Mouse (Mus musculus) liver, postnatal 0 days (tissue): ENCODE measurements around the gene Ddx24. TPM values are rescaled to one million over a fixed set of nuclear protein-coding genes. Genes with fewer than 3 reads are reported as not detected.

ENCODE experiments used
- ATAC-seq: fragments of 200-750 bp; cut with Nextera tagmentation; 2 replicates; pipeline ENCODE4 v1.8.0; 2017; ENCODE audit warnings: mild to moderate bottlenecking, moderate library complexity
- DNase-seq: peaks from one replicate; pipeline ENCODE4 v3.0.0-alpha.2; 2016
- H3K27ac ChIP-seq: fragments of 300-500 bp; sonication (generic); 2 replicates; pipeline ENCODE4 v1.5.1; 2014; ENCODE audit warnings: antibody characterized with exemption, moderate library complexity, mild to moderate bottlenecking, low read depth
- H3K27me3 ChIP-seq: fragments of 300-500 bp; sonication (generic); 2 replicates; pipeline ENCODE4 v1.6.1; 2014; ENCODE audit warnings: low read length, control low read depth, mixed read lengths; ENCODE audit not compliant: insufficient read depth
- H3K36me3 ChIP-seq: fragments of 300-500 bp; sonication (generic); replicated peaks from 2 replicates; pipeline ENCODE4 v1.6.1; 2014; ENCODE audit warnings: mild to moderate bottlenecking, control low read depth, low read length, moderate library complexity, mixed read lengths; ENCODE audit not compliant: insufficient read depth
- H3K4me1 ChIP-seq: fragments of 300-500 bp; sonication (generic); 2 replicates; pipeline ENCODE4 v1.6.1; 2014; ENCODE audit warnings: antibody characterized with exemption, mild to moderate bottlenecking, control low read depth; ENCODE audit not compliant: insufficient read depth
- H3K4me2 ChIP-seq: fragments of 300-500 bp; sonication (generic); 2 replicates; pipeline ENCODE4 v1.6.1; 2014; ENCODE audit warnings: low read depth, mild to moderate bottlenecking, low read length, moderate library complexity, mixed read lengths
- H3K4me3 ChIP-seq: fragments of 300-500 bp; sonication (generic); 2 replicates; pipeline ENCODE4 v1.5.1; 2014; ENCODE audit warnings: low read depth, low read length
- H3K9ac ChIP-seq: fragments of 300-500 bp; sonication (generic); replicated peaks from 2 replicates; pipeline ENCODE4 v1.6.1; 2014; ENCODE audit warnings: mild to moderate bottlenecking, moderate library complexity
- H3K9me3 ChIP-seq: fragments of 300-500 bp; sonication (generic); 2 replicates; pipeline ENCODE4 v1.6.1; 2016; ENCODE audit warnings: mild to moderate bottlenecking, control low read depth, low read length, mixed read lengths
- CTCF ChIP-seq: sonication (generic); IDR thresholded peaks from 2 replicates; pipeline ENCODE4 v1.5.1; 2016; ENCODE audit warnings: antibody characterized with exemption, low read depth
- EP300 ChIP-seq: IDR thresholded peaks from 2 replicates; pipeline ENCODE4 v1.6.1; 2016; ENCODE audit warnings: antibody characterized with exemption, low read depth, mild to moderate bottlenecking
- WGBS: fragments of 180-500 bp; shearing (Covaris S2); extraction: QIAGEN DNeasy Blood & Tissue Kit; methylation state at CpG from one replicate; pipeline ENCODE4 v1.1.7; 2014; ENCODE audit not compliant: insufficient replicate concordance; 5-methylcytosine and 5-hydroxymethylcytosine counted together
- polyA plus RNA-seq: library from polyadenylated mRNA; unstranded; fragments of >200 nt; fragmentation: Nextera tagmentation; extraction: Ambion mirVana; gene quantifications from 2 replicates; pipeline ENCODE4 v1.2.1, GENCODE M21; 2015

The Ddx24 gene
- polyA plus RNA-seq, 1 experiment from 2014 or later, result 58.1 TPM

- no peaks in the 10 kb centered on the region for H3K27me3 ChIP-seq
- H3K9ac ChIP-seq, result no peak overlapping the region
- H3K27ac ChIP-seq, result no peak overlapping the region
- ATAC-seq, result no peak
- DNase-seq, result no peak
- H3K4me3 ChIP-seq, result no peak overlapping the region
- WGBS, result 67% methylated on average over 3 of the region's 4 CpGs
- H3K4me2 ChIP-seq, result no peak overlapping the region
- H3K9me3 ChIP-seq, result no peaks in the 10 kb centered on the region
- no peaks in the 10 kb centered on the region for H3K4me1 ChIP-seq
- no peaks in the 10 kb centered on the region for H3K36me3 ChIP-seq
- TF ChIP-seq EP300 (no peak), CTCF (no peak)
Observed at GRCm38 (mm10) chr12:103376774-103377173, 48.9 kb downstream of the Ddx24 start.

- ATAC-seq (no peak), DNase-seq (no peak)
- no peak overlapping the region for H3K27ac ChIP-seq
- no peaks in the 10 kb centered on the region for H3K9me3 ChIP-seq
- no peak overlapping the region for H3K4me3 ChIP-seq
- no peaks in the 10 kb centered on the region for H3K4me1 ChIP-seq
- WGBS, result 54% methylated on average over 5 of the region's 5 CpGs
- no peaks in the 10 kb centered on the region for H3K36me3 ChIP-seq
- no peaks in the 10 kb centered on the region for H3K27me3 ChIP-seq
- TF ChIP-seq CTCF (no peak), EP300 (no peak)
- H3K4me2 ChIP-seq, result no peak overlapping the region
- no peak overlapping the region for H3K9ac ChIP-seq
Observed at GRCm38 (mm10) chr12:103376124-103376523, 49.5 kb downstream of the Ddx24 start.

GRCm38 (mm10) chr12:103373530-103374236, 51.9 kb downstream of the Ddx24 start:
- H3K9ac ChIP-seq, result no peak overlapping the region
- ATAC-seq (peak; percentile 40; the same call in 1 of the 2 replicates), DNase-seq (no peak)
- 0 out of 2 replicates have a peak, but pooled peaks cover 4% of the 10 kb centered on the region for H3K27me3 ChIP-seq
- H3K4me3 ChIP-seq, result no peak overlapping the region
- H3K27ac ChIP-seq, result no peak overlapping the region
- 43% methylated on average over 8 of the region's 8 CpGs for WGBS
- TF ChIP-seq EP300 (peak; percentile 69), CTCF (no peak)
- H3K4me2 ChIP-seq, result peak overlapping the region; percentile 10; the same call in 1 of the 2 replicates
- H3K4me1 ChIP-seq, result no peaks in the 10 kb centered on the region; the same call in 1 of the 2 replicates
- H3K36me3 ChIP-seq, result no peaks in the 10 kb centered on the region
- H3K9me3 ChIP-seq, result no peaks in the 10 kb centered on the region

- DNase-seq (peak; percentile 67), ATAC-seq (no peak)
- Histone ChIP-seq H3K4me1 (peaks cover 7% of the 10 kb centered on the region), H3K27me3 (0 out of 2 replicates have a peak, but pooled peaks cover 6% of the 10 kb centered on the region), H3K27ac (no peak overlapping the region), H3K4me3 (no peak overlapping the region), H3K9ac (no peak overlapping the region), H3K9me3 (no peaks in the 10 kb centered on the region), H3K36me3 (no peaks in the 10 kb centered on the region), H3K4me2 (no peak overlapping the region)
- TF ChIP-seq EP300 (no peak), CTCF (peak; percentile 93)
- WGBS, result 23% methylated on average over 6 of the region's 6 CpGs
Observed at GRCm38 (mm10) chr12:103371711-103372110, 53.9 kb downstream of the Ddx24 start.

- Histone ChIP-seq H3K27me3 (0 out of 2 replicates have a peak, but pooled peaks cover 6% of the 10 kb centered on the region), H3K4me1 (peaks cover 7% of the 10 kb centered on the region), H3K4me2 (no peak overlapping the region), H3K9me3 (no peaks in the 10 kb centered on the region), H3K9ac (no peak overlapping the region), H3K4me3 (no peak overlapping the region), H3K27ac (no peak overlapping the region), H3K36me3 (no peaks in the 10 kb centered on the region)
- TF ChIP-seq EP300 (no peak), CTCF (no peak)
- DNase-seq (no peak), ATAC-seq (no peak)
- WGBS, result 75% methylated on average over 4 of the region's 4 CpGs
Observed at GRCm38 (mm10) chr12:103370861-103371260, 54.8 kb downstream of the Ddx24 start.

- 49% methylated on average over 2 of the region's 2 CpGs for WGBS
- Histone ChIP-seq H3K9ac (no peak overlapping the region), H3K27ac (no peak overlapping the region), H3K9me3 (no peaks in the 10 kb centered on the region), H3K36me3 (no peaks in the 10 kb centered on the region), H3K4me3 (no peak overlapping the region), H3K27me3 (0 out of 2 replicates have a peak, but pooled peaks cover 6% of the 10 kb centered on the region), H3K4me2 (no peak overlapping the region), H3K4me1 (peaks cover 7% of the 10 kb centered on the region)
- ATAC-seq (no peak), DNase-seq (no peak)
- TF ChIP-seq CTCF, result no peak
- TF ChIP-seq EP300, result no peak
Observed at GRCm38 (mm10) chr12:103368777-103369176, 56.9 kb downstream of the Ddx24 start.
